Mouse (Mus musculus): Measurements from ENCODE around the gene Grasp. TPM values are rescaled to one million over a fixed set of nuclear protein-coding genes. Genes with fewer than 3 reads are reported as not detected.
A peak's percentile ranks its signal among the peaks of the same experiment; 100 is the strongest.

The Grasp gene
- polyA plus RNA-seq, 1 experiment from 2014 or later, result 4.1 TPM

- no peaks in the 10 kb centered on the region for H3K9me3 ChIP-seq (replicated peaks; ENCODE audit: control insufficient read depth, low read length)
Measured at GRCm38 (mm10) chr15:101277351-101277899, 53.4 kb downstream of the Grasp start.

GRCm38 (mm10) chr15:101278589-101278988, 54.6 kb downstream of the Grasp start:
- Histone ChIP-seq H3K4me3 (ENCODE audit: low read depth, low read length) (no peak overlapping the region), H3K27ac (ENCODE audit: low read depth, low read length) (no peak overlapping the region), H3K9me3 (replicated peaks; ENCODE audit: control insufficient read depth, low read length) (no peaks in the 10 kb centered on the region), H3K4me2 (no peak overlapping the region), H3K9ac (ENCODE audit: low read depth, low read length) (peak overlapping the region; percentile 34; the same call in 1 of the 2 replicates), H3K36me3 (ENCODE audit: control insufficient read depth, insufficient read depth, low read length) (no peaks in the 10 kb centered on the region; the same call in 1 of the 2 replicates), H3K27me3 (ENCODE audit: control insufficient read depth, insufficient read depth, low read length) (no peaks in the 10 kb centered on the region), H3K4me1 (ENCODE audit: control insufficient read depth, insufficient read depth, low read length) (peaks cover 14% of the 10 kb centered on the region)
- WGBS (ENCODE audit: insufficient replicate concordance), result 52% methylated on average over 5 of the region's 5 CpGs
- no peak for ATAC-seq (replicated peaks; ENCODE audit: insufficient number of reproducible peaks, low FRiP score, low TSS enrichment)

More at GRCm38 (mm10) chr15:101277351-101277899, 53.4 kb downstream of the Grasp start:
- Histone ChIP-seq H3K4me3 (ENCODE audit: low read depth, low read length) (no peak overlapping the region), H3K9ac (ENCODE audit: low read depth, low read length) (no peak overlapping the region), H3K4me1 (ENCODE audit: control insufficient read depth, insufficient read depth, low read length) (peaks cover 14% of the 10 kb centered on the region), H3K4me2 (no peak overlapping the region), H3K27me3 (ENCODE audit: control insufficient read depth, insufficient read depth, low read length) (no peaks in the 10 kb centered on the region), H3K27ac (ENCODE audit: low read depth, low read length) (no peak overlapping the region), H3K36me3 (ENCODE audit: control insufficient read depth, insufficient read depth, low read length) (peaks cover 9% of the 10 kb centered on the region; the same call in 1 of the 2 replicates)
- 53% methylated on average over 11 of the region's 11 CpGs for WGBS (ENCODE audit: insufficient replicate concordance)
- no peak for ATAC-seq (replicated peaks; ENCODE audit: insufficient number of reproducible peaks, low FRiP score, low TSS enrichment)

DNA sequence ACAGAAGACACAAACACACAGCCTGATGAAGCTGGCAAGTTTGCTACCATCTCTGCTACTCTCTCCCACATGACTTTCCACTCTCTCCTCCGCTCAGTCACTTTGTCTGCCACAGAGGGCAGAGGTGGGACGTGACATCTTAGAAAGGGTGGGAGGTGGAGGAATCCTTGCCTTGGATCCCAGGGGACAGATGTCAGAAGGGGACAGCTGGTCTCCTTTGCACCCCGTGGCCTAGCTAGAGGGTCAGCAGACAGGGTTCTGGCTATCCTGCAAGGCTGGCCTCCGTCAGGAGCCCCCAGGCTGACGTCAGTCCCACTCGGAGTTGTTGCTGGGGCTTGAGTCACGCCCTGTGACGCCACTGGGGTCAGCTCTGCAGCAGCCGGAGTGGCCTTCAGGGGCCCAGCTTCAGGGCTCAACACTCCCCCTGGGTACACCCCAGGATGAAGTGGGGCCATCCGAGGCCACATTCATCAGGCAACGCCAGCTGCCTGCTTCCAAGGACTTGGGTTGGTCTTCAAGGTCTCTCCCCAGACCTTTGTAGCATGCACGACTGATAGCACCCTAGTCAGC, 55.5 kb downstream of the Grasp start:
- Histone ChIP-seq H3K36me3 (ENCODE audit: control insufficient read depth, insufficient read depth, low read length) (no peaks in the 10 kb centered on the region), H3K9ac (ENCODE audit: low read depth, low read length) (peak overlapping the region; percentile 46; the same call in 1 of the 2 replicates), H3K27ac (ENCODE audit: low read depth, low read length) (no peak overlapping the region), H3K4me2 (no peak overlapping the region), H3K4me1 (ENCODE audit: control insufficient read depth, insufficient read depth, low read length) (peaks cover 14% of the 10 kb centered on the region), H3K4me3 (ENCODE audit: low read depth, low read length) (no peak overlapping the region), H3K27me3 (ENCODE audit: control insufficient read depth, insufficient read depth, low read length) (no peaks in the 10 kb centered on the region), H3K9me3 (replicated peaks; ENCODE audit: control insufficient read depth, low read length) (no peaks in the 10 kb centered on the region)
- no peak for ATAC-seq (replicated peaks; ENCODE audit: insufficient number of reproducible peaks, low FRiP score, low TSS enrichment)
- 47% methylated on average over 12 of the region's 12 CpGs for WGBS (ENCODE audit: insufficient replicate concordance)

Small RNA genes within 50 kb of the gene (microRNA-seq; reads per million reads assigned to microRNA genes)
- gene Mir6962 (ENCODE audit: borderline number of aligned reads), result 0.75 reads per million, percentile 6 among the genes with 10 or more reads in this experiment

Other genes with a start within 250 kb of the Grasp start
- gene Gm47841, start 176.8 kb upstream of the Grasp start, polyA plus RNA-seq (2014; fragmentation: Nextera tagmentation; extraction: Ambion mirVana), result not detected in 2 replicates
- gene Fignl2, start 145.6 kb upstream of the Grasp start, polyA plus RNA-seq (2014; fragmentation: Nextera tagmentation; extraction: Ambion mirVana), result 0.30 and 0.33 TPM in 2 replicates
- not detected in 2 replicates for gene Ankrd33, start 108.4 kb upstream of the Grasp start, polyA plus RNA-seq (2014; fragmentation: Nextera tagmentation; extraction: Ambion mirVana)
- gene Acvrl1, start 95.7 kb upstream of the Grasp start, polyA plus RNA-seq (2014; fragmentation: Nextera tagmentation; extraction: Ambion mirVana), result 1.5 and 2.0 TPM in 2 replicates
- gene Acvr1b, start 50.1 kb upstream of the Grasp start, polyA plus RNA-seq (2014; fragmentation: Nextera tagmentation; extraction: Ambion mirVana), result 8.0 and 8.9 TPM in 2 replicates
- gene Nr4a1, start 30.1 kb downstream of the Grasp start, polyA plus RNA-seq (2014; fragmentation: Nextera tagmentation; extraction: Ambion mirVana), result 7.5 and 8.1 TPM in 2 replicates
- gene Atg101, start 60.1 kb downstream of the Grasp start, polyA plus RNA-seq (2014; fragmentation: Nextera tagmentation; extraction: Ambion mirVana), result 49.4 and 50.1 TPM in 2 replicates
- 1.3 and 2.2 TPM in 2 replicates for gene 6030408B16Rik, start 69.0 kb downstream of the Grasp start, polyA plus RNA-seq (2014; fragmentation: Nextera tagmentation; extraction: Ambion mirVana)
- 2.5 and 2.8 TPM in 2 replicates for gene Krt80, start 146.0 kb downstream of the Grasp start, polyA plus RNA-seq (2014; fragmentation: Nextera tagmentation; extraction: Ambion mirVana)
- gene Krt7, start 186.9 kb downstream of the Grasp start, polyA plus RNA-seq (2014; fragmentation: Nextera tagmentation; extraction: Ambion mirVana), result 23.8 and 25.8 TPM in 2 replicates
- gene Krt87, start 214.6 kb downstream of the Grasp start, polyA plus RNA-seq (2014; fragmentation: Nextera tagmentation; extraction: Ambion mirVana), result not detected in 2 replicates
- gene Krt88, start 223.6 kb downstream of the Grasp start, polyA plus RNA-seq (2014; fragmentation: Nextera tagmentation; extraction: Ambion mirVana), result not detected in 2 replicates
- gene Krt81, start 239.6 kb downstream of the Grasp start, polyA plus RNA-seq (2014; fragmentation: Nextera tagmentation; extraction: Ambion mirVana), result not detected in 2 replicates
- gene Krt86, start 249.3 kb downstream of the Grasp start, polyA plus RNA-seq (2014; fragmentation: Nextera tagmentation; extraction: Ambion mirVana), result not detected in 2 replicates

Measured in heart, embryonic 11.5 days (tissue).